Mouse (Mus musculus) midbrain, embryonic 11.5 days (tissue): ENCODE measurements around the gene Fbxo46. TPM values are rescaled to one million over a fixed set of nuclear protein-coding genes. Genes with fewer than 3 reads are reported as not detected.

ENCODE experiments used
- ATAC-seq: fragments of 200-750 bp; cut with Nextera tagmentation; 2 replicates; pipeline ENCODE4 v1.8.0; 2017; ENCODE audit warnings: moderate TSS enrichment, moderate library complexity; ENCODE audit not compliant: low FRiP score
- DNase-seq: peaks from one replicate; pipeline ENCODE4 v3.0.0; 2015; ENCODE audit warnings: low spot score; ENCODE audit errors: missing footprints
- H3K27ac ChIP-seq: fragments of 300-500 bp; sonication (generic); 2 replicates; pipeline ENCODE4 v1.5.1; 2014; ENCODE audit warnings: low read depth, low read length
- H3K27me3 ChIP-seq: fragments of 300-500 bp; sonication (generic); 2 replicates; pipeline ENCODE4 v1.6.1; 2014; ENCODE audit warnings: mild to moderate bottlenecking, low read length, moderate library complexity, mixed read lengths; ENCODE audit not compliant: control insufficient read depth, insufficient read depth
- H3K36me3 ChIP-seq: fragments of 300-500 bp; sonication (generic); 2 replicates; pipeline ENCODE4 v1.6.1; 2014; ENCODE audit warnings: mild to moderate bottlenecking, low read length, moderate library complexity, mixed read lengths; ENCODE audit not compliant: control insufficient read depth, insufficient read depth
- H3K4me1 ChIP-seq: fragments of 300-500 bp; sonication (generic); 2 replicates; pipeline ENCODE4 v1.6.1; 2014; ENCODE audit warnings: low read length; ENCODE audit not compliant: control insufficient read depth, insufficient read depth
- H3K4me2 ChIP-seq: fragments of 300-500 bp; sonication (generic); 2 replicates; pipeline ENCODE4 v1.6.1; 2014; ENCODE audit warnings: mild to moderate bottlenecking, moderate library complexity
- H3K4me3 ChIP-seq: fragments of 300-500 bp; sonication (generic); 2 replicates; pipeline ENCODE4 v1.5.1; 2014; ENCODE audit warnings: low read depth, low read length
- H3K9ac ChIP-seq: fragments of 300-500 bp; sonication (generic); 2 replicates; pipeline ENCODE4 v1.6.1; 2014; ENCODE audit warnings: low read length
- H3K9me3 ChIP-seq: fragments of 300-500 bp; sonication (generic); 2 replicates; pipeline ENCODE4 v1.6.1; 2016; ENCODE audit warnings: low read length; ENCODE audit not compliant: control insufficient read depth
- WGBS: fragments of 180-500 bp; shearing (Covaris S2); extraction: QIAGEN DNeasy Blood & Tissue Kit; methylation state at CpG from one replicate; pipeline ENCODE4 v1.1.7; 2014; 5-methylcytosine and 5-hydroxymethylcytosine counted together
- microRNA counts: library from miRNA; unstranded; fragments of <30 nt; microRNA quantifications from one replicate; lab custom pipeline; 2015
- microRNA-seq: library from miRNA; unstranded; fragments of <30 nt; microRNA quantifications from one replicate; pipeline ENCODE4, GENCODE M21; 2017
- polyA plus RNA-seq: library from polyadenylated mRNA; unstranded; fragments of >200 nt; fragmentation: Nextera tagmentation; extraction: Ambion mirVana; gene quantifications from 2 replicates; pipeline ENCODE4 v1.2.1, GENCODE M21; 2014

Fbxo46 gene
- polyA plus RNA-seq, 1 experiment from 2014 or later: 9.4 TPM

DNA sequence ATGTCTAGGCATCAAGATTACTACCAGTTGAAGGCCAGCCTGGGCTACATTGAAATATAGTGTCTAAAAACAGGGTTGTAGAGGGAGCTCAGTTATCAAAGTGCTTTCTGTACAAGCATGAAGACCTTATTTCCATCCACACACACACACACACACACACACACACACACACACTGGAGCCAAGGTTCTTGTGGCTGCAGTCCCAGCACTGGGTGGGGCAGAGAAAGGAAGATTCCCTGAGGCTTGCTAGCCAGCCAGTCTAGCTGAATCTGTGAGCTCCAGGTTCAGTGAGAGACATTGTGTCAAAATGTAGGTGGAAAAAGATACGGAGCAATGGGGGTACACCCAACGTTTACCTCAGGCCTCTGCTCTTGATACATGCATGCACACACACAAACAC, 64.6 kb downstream of the Fbxo46 start:
- no peak overlapping the region for H3K4me2 ChIP-seq
- ATAC-seq (no peak), DNase-seq (no peak)
- H3K36me3 ChIP-seq: no peaks in the 10 kb centered on the region
- WGBS: 90% methylated on average over 2 of the region's 2 CpGs
- no peak overlapping the region for H3K9ac ChIP-seq
- no peaks in the 10 kb centered on the region for H3K9me3 ChIP-seq
- no peak overlapping the region for H3K27ac ChIP-seq
- H3K27me3 ChIP-seq: peaks cover 12% of the 10 kb centered on the region; the same call in 1 of the 2 replicates
- peaks cover 7% of the 10 kb centered on the region; the same call in 1 of the 2 replicates for H3K4me1 ChIP-seq
- no peak overlapping the region for H3K4me3 ChIP-seq

DNA sequence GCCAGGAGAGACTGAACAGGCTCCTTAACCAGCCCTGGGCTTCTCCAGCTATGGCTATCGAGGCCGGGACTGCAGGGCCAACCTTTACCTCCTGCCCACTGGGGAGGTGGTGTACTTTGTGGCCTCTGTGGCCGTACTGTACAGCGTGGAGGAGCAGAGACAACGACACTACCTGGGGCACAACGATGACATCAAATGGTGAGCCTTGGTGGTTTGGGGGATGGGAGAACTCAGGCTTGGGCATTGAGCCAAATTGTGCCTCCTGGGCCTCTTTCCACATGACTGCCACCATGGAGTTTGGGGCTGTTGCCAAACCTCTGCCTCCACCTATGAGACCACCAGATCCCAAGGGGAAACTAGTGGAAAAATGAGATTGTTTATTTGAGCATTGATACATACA, 65.1 kb downstream of the Fbxo46 start:
- 93% methylated on average over 6 of the region's 6 CpGs for WGBS
- peaks cover 4% of the 10 kb centered on the region; the same call in 1 of the 2 replicates for H3K4me1 ChIP-seq
- no peaks in the 10 kb centered on the region for H3K36me3 ChIP-seq
- H3K9me3 ChIP-seq: no peaks in the 10 kb centered on the region
- no peak overlapping the region for H3K27ac ChIP-seq
- ATAC-seq (no peak), DNase-seq (no peak)
- H3K27me3 ChIP-seq: peaks cover 6% of the 10 kb centered on the region; the same call in 1 of the 2 replicates
- no peak overlapping the region for H3K9ac ChIP-seq
- no peak overlapping the region for H3K4me3 ChIP-seq
- no peak overlapping the region for H3K4me2 ChIP-seq

MicroRNA genes within 50 kb of the gene (microRNA counts, 519-probe panel; counts per million panel counts)
- microRNA mmu-miR-330 (lab: Ali Mortazavi, UCI): not detected

Small RNA genes lying within 50 kb of the gene (microRNA-seq; reads per million reads assigned to microRNA genes)
- not detected for gene Mir3100
- gene Mir330: 438 reads per million, percentile 70 among the genes with 10 or more reads in this experiment

Other genes starting within 250 kb of the Fbxo46 start
- gene Pglyrp1, start 248.5 kb upstream of the Fbxo46 start, polyA plus RNA-seq: 2.3 and 2.7 TPM in 2 replicates
- gene Ccdc61, start 209.4 kb upstream of the Fbxo46 start, polyA plus RNA-seq: 23.0 and 28.3 TPM in 2 replicates
- gene Nova2, start 194.0 kb upstream of the Fbxo46 start, polyA plus RNA-seq: 9.1 and 9.8 TPM in 2 replicates
- 0.10 TPM in 2 replicates for gene Nanos2, start 132.5 kb upstream of the Fbxo46 start, polyA plus RNA-seq
- gene Mypop, start 128.6 kb upstream of the Fbxo46 start, polyA plus RNA-seq: 3.7 and 4.0 TPM in 2 replicates
- gene Irf2bp1, start 115.8 kb upstream of the Fbxo46 start, polyA plus RNA-seq: 24.1 and 26.5 TPM in 2 replicates
- not detected in 2 replicates for gene Foxa3, start 96.3 kb upstream of the Fbxo46 start, polyA plus RNA-seq
- 30.9 and 33.3 TPM in 2 replicates for gene Sympk, start 95.5 kb upstream of the Fbxo46 start, polyA plus RNA-seq
- not detected in 2 replicates for gene Rsph6a, start 65.2 kb upstream of the Fbxo46 start, polyA plus RNA-seq
- gene Dmwd, start 43.6 kb upstream of the Fbxo46 start, polyA plus RNA-seq: 15.2 and 16.9 TPM in 2 replicates
- gene Dmpk, start 36.0 kb upstream of the Fbxo46 start, polyA plus RNA-seq: 7.0 and 7.3 TPM in 2 replicates
- 7.0 and 8.8 TPM in 2 replicates for gene Six5, start 25.3 kb upstream of the Fbxo46 start, polyA plus RNA-seq
- gene Gm4969, start 1.5 kb upstream of the Fbxo46 start, polyA plus RNA-seq: 0.46 and 0.58 TPM in 2 replicates
- 10.7 and 11.4 TPM in 2 replicates for gene Qpctl, start 29.4 kb downstream of the Fbxo46 start, polyA plus RNA-seq
- gene Snrpd2, start 29.9 kb downstream of the Fbxo46 start, polyA plus RNA-seq: 156 and 160 TPM in 2 replicates
- 0.58 and 0.75 TPM in 2 replicates for gene Gipr, start 46.3 kb downstream of the Fbxo46 start, polyA plus RNA-seq
- gene Eml2, start 56.6 kb downstream of the Fbxo46 start, polyA plus RNA-seq: 1.5 and 1.9 TPM in 2 replicates
- 1.5 and 1.7 TPM in 2 replicates for gene Gpr4, start 92.7 kb downstream of the Fbxo46 start, polyA plus RNA-seq
- 42.4 and 44.0 TPM in 2 replicates for gene Opa3, start 108.5 kb downstream of the Fbxo46 start, polyA plus RNA-seq
- 46.0 and 46.9 TPM in 2 replicates for gene Vasp, start 152.0 kb downstream of the Fbxo46 start, polyA plus RNA-seq
- 0.18 and 0.50 TPM in 2 replicates for gene Ppm1n, start 160.2 kb downstream of the Fbxo46 start, polyA plus RNA-seq
- 48.5 and 53.2 TPM in 2 replicates for gene Rtn2, start 162.8 kb downstream of the Fbxo46 start, polyA plus RNA-seq
- gene Fosb, start 190.2 kb downstream of the Fbxo46 start, polyA plus RNA-seq: 0.04 TPM in 1 of 2 replicates, not detected in the other
- 111 and 118 TPM in 2 replicates for gene Ercc1, start 224.9 kb downstream of the Fbxo46 start, polyA plus RNA-seq
- 15.1 and 15.4 TPM in 2 replicates for gene Cd3eap, start 239.6 kb downstream of the Fbxo46 start, polyA plus RNA-seq
- 3.0 and 3.2 TPM in 2 replicates for gene Ppp1r13l, start 239.9 kb downstream of the Fbxo46 start, polyA plus RNA-seq